Mouse (Mus musculus) neural tube, embryonic 10.5 days (tissue): ENCODE measurements around the gene Rgs7.

Experiments used
- DNase-seq: peaks from one replicate; pipeline ENCODE4 v3.0.0-alpha.2; 2017; ENCODE audit warnings: low spot score; ENCODE audit errors: extremely low spot score

Gene Rgs7

GRCm38 (mm10) chr1:175035461-175035860, 456.8 kb downstream of the Rgs7 start:
- no peak for DNase-seq

DNA sequence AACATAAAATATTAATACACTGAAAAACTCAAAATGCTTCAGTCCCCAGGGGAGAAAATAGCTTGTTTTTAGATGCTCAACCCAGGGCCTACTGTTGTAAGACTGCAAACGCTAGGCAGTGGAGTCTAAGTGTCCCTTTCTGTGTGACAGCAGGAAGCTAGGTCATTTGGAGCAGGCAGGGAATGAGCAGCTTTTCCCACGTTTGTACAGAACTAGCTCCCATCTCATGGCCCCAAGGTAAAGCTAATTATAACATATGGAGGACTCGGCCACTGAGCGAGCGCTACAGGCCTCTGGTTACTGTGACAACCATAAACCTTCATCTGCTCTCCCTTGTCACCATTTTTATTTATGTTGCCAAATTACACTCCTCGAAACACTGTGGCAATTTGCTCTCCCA, 460.3 kb downstream of the Rgs7 start:
- no peak for DNase-seq

DNA sequence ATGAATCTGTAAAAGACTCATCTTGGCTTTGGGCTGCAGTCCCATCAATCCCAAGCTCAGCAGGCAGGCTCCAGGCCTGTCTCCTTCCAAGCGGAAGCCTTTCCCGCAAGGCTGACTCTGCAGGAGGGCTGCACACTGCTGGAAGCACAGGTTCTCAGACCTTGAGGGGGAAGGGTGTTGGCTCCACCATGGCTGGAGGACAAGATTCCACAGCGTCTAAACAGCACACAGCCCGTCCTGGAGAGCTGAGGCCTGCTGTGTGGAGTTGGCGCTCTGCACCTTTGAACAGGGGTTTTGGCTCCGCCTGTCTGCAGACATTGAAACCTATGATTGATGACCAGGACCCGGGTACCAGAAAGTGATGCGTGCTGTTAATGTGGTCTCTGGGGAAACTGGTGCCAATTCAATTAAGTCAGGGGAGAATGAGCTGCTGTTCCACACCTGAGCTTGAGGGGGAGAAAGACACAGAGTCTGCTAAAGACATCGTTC, 463.5 kb downstream of the Rgs7 start:
- DNase-seq: peak; percentile 49

GRCm38 (mm10) chr1:175028267-175028666, 464.0 kb downstream of the Rgs7 start:
- DNase-seq: no peak

- no peak for DNase-seq
These were observed 466.5 kb downstream of the Rgs7 start for GRCm38 (mm10) chr1:175025781-175026309.

- no peak for DNase-seq
These were observed 468.2 kb downstream of the Rgs7 start for GRCm38 (mm10) chr1:175024136-175024535.
